Mouse (Mus musculus) stomach, postnatal 0 days (tissue): ENCODE measurements at regions not wholly inside any gene's neighbourhood (a gene's known extent, or its start where the extent isn't known, plus 50 kb on each side); places are given as distances from the start of the nearest gene placed in this dataset.

ENCODE experiments used
- CTCF ChIP-seq: IDR thresholded peaks from 2 replicates; pipeline ENCODE4 v1.5.1; 2016; ENCODE audit warnings: antibody characterized with exemption, low read depth, mild to moderate bottlenecking, moderate library complexity
- EP300 ChIP-seq: optimal IDR thresholded peaks from 2 replicates; pipeline ENCODE3; 2016; ENCODE audit warnings: antibody characterized with exemption

DNA sequence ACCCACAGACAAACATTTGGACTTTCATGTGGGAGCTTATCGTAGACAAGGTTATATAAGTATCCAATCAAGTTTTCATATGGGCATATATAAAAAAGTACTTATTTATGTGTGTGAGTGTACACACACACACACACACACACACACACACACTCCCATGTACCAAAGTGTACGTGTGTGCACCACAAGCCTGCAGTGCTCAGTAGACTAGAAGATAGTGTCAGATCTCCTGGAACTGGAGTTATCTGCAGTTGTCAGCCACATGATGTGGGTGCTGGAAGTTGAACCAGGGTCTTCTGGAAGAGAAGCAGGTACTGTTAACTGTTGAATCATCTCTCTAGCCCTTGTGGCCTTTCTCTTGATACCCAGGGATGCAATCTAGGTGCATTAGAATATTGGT, 99.7 kb upstream of the Armc3 start:
- TF ChIP-seq CTCF: no peak
- TF ChIP-seq EP300: no peak
